Mouse (Mus musculus): ENCODE results near the gene Hbq1b.
"Not testable (repeated sequence)": the region's sequence is repeated elsewhere in the genome, so short reads cannot be mapped to it uniquely, and the experiment has no call there.

The Hbq1b gene

DNA sequence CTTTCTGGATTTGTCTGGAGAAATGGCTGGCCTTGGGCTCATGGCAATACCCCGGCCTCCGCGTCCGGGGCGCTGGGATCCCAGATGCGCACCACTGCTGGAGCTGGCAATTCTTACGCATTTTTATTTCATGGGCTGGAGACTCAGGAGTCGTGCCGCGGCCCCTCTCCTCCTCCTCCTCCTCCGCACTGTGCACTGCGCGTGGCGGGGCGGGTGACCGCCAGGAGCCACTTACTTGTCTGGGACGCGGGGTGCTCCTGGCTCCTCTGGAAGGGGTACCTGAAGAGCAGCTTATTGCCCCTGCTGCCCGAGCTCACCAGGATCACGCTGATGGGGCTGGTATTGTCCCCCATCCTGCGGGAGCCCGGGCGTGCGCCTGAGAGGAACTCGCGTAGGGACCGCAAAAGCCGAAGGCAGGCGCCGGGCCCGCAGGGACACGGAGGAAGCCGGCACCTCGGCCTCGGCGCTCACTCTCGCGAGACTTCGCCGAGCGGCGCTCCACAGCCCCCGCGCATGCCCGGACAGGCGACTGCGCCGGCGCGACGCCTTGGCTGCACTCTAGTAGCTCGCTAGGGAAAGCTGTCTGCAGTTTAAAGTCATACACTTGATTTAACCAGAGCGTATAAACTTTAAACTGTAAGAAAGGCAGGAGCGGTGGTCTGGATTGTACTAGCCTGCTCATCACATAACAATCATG lies 19.4 kb upstream of the Hbq1b start, which contains the start of gene Nprl3:
TSS of gene Nprl3 (minus strand) at position 520 of the 697 bp plus-strand sequence.
- DNase-seq (ENCODE audit: extremely low spot score, low spot score) = peak; percentile 96

DNA sequence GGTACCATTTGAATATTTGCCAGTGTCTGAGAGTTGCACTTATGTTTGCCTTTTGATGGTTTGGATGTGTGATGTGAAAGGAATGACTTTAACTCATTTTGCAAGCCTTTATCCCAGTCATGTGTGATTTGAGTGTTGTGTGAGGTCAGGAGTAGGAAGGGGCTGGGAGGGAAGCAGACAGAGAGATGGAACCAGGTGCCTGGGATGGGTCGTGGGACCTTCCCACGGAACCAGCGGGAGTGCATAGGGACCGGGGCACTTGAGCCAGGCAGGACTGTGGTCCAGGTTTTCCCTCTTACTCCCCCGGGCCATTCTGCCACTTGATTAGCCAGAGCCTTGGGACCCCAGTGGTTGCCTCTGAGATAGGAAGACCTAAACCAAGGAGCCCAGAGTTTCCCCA lies 18.8 kb upstream of the Hbq1b start:
- DNase-seq (ENCODE audit: extremely low spot score, low spot score) = no peak

GRCm38 (mm10) chr11:32268952-32269351 lies 17.8 kb upstream of the Hbq1b start:
- DNase-seq (ENCODE audit: extremely low spot score, low spot score) = no peak

GRCm38 (mm10) chr11:32271178-32271577 lies 15.6 kb upstream of the Hbq1b start:
- no peak for DNase-seq (ENCODE audit: extremely low spot score, low spot score)

DNA sequence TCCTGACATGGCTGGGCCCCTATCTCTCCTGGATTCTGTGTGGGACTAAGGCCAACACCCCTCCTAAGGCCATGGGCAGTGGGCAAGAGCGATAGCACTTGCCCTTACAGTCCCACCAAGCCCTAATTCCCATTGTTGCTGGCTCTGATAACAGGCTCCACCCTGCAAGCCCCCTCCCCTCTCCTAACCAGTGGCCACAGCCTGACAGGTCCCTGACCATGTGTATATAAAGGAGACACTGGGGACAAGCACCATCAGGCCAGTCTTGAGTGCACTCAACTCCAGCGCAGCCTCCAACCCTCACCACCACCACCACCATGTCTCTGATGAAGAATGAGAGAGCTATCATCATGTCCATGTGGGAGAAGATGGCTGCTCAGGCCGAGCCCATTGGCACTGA lies 10.4 kb upstream of the Hbq1b start, which contains the start of gene Hba-x:
TSS of gene Hba-x (plus strand) at position 54 of the 400 bp plus-strand sequence.
- no peak for DNase-seq (ENCODE audit: extremely low spot score, low spot score)

- DNase-seq (ENCODE audit: extremely low spot score, low spot score) = no peak
Observed at GRCm38 (mm10) chr11:32277736-32278457, 8.9 kb upstream of the Hbq1b start.

DNA sequence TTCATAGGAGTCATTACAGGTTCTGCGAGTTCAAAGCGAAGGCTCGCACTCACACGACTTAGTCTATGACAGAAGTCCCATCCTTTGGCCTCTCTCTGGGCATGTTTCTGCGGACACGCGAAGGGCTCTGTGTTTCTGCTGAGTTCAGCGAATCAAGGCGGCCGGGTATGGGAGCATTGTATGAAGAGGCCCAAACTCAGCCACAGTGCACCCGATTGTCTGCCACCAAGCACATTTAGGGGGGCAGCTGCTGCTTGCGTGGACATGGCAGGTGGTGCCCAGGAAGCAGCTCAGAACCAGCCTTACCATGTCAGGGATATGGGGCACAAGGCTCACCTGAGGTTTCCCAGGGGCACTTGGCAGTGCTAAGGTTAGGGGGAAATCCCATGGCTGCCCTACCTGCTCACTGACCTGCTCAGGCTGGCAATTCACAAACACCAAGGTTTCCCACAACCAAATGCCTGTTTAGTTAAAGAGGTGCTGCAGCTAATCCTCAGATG lies 8.3 kb upstream of the Hbq1b start:
- DNase-seq (ENCODE audit: extremely low spot score, low spot score) = no peak

DNA sequence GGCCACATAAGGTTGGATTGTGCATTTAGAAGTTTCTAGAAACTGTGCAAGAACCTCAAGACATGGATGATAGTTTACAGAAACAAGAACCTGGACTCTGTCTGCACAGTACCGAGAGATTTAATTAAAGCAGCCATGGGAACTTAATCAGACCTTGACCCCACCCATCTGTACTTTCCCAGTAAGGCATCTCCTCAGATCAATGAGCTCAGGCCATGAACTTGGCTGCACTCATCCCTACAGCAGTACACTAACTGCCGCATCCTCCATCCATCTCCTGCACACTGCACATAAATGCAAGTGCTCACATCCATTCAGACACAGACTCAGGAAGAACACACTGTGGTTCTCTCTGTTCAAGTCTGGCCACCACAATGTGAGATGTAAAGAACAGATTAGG lies 6.1 kb upstream of the Hbq1b start:
- no peak for DNase-seq (ENCODE audit: extremely low spot score, low spot score)

DNA sequence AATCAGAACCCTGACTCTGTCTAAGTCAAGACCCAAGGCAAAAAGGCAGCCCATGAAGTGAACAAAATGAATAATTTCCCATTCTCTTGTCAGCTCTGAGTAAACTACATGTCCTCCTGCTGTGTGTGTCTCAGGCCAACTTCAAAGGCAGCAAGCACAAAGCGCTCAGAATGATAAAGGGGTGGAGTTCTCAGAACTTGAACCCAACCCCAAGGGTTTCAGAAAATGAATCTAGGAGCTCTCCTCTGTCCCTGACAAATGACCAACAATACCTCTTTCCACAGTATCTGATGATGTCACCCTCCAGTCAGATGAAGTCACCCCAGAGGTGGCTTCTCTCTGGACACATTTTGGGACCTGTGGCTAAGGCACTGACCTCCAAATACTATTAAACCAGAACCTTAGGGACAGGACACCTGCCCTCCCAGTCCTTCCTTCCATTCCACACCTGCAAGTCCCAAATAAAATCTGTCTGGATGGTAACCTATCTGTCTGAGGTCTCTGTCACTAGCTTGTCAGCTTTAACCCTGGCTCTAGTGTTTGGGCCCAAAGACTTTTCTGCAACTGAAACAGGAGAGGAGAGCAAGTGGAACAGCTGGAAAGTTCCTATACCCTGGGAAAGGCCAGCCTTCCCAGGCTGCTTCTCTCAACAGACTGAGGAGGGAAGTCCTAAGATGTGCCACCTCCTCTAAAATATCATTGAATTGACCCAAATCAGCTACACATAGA lies 5.2 kb upstream of the Hbq1b start:
- no peak for DNase-seq (ENCODE audit: extremely low spot score, low spot score)

DNA sequence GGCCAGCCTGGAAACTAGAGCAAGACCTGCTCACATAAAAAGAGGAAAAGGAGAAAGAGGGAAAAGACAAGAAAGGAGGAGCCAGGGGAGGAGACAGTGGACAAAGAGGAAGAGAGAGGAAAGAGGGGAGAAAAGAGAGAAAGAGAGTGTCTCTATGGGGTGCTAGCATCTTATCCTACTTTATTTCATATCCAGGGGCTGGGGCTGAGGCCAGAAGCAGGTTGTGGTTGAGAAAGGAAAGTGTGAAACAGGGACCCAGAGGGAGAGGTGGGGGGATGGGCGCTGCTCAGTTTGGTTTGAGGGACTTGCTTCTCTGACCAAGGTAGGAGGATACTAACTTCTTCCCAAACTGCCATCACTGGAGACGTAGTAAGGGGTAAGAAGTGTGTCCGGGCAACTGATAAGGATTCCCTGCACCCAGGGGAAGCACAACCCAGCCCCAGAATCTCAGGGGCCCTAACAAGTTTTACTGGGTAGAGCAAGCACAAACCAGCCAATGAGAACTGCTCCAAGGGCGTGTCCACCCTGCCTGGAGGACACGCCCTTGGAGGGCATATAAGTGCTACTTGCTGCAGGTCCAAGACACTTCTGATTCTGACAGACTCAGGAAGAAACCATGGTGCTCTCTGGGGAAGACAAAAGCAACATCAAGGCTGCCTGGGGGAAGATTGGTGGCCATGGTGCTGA lies 3.5 kb upstream of the Hbq1b start, which contains the start of gene Hba-a1:
TSS of gene Hba-a1 (plus strand) at position 421 of the 687 bp plus-strand sequence.
- DNase-seq (ENCODE audit: extremely low spot score, low spot score) = not testable (repeated sequence)

- not testable (repeated sequence) for DNase-seq (ENCODE audit: extremely low spot score, low spot score)
Observed at GRCm38 (mm10) chr11:32284582-32284981, 2.2 kb upstream of the Hbq1b start.

DNA sequence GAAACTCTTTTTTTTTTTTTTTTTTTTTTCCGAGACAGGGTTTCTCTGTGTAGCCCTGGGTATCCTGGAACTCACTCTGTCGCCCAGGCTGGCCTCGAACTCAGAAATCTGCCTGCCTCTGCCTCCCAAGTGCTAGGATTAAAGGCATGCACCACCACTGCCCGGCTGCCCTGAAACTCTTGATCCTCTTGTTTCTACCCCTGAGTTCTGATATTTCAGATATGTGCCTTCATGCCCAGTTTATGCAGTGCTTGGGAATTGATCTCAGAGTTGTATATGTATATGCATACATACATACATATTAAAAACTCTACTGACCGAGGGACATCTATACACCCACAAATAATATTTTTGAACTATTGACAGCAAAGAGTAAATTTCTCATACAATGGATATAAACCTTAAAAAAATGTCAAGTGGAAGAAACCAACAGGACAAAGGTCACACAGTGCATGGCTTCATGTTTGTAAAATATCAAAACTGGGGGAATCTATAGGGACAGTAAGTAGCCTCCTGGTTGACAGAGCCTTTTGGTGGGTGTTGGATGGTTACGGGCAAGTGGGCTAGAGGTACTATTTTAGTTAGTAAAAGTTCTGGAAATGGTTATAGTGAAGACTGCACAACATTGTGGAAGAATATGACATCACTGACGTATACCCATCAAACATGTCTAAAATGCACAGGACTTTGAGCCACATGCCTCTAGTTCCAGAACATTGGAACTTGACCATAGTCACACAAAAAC lies 1.6 kb upstream of the Hbq1b start:
- DNase-seq (ENCODE audit: extremely low spot score, low spot score) = no peak

GRCm38 (mm10) chr11:32285887-32286286 lies 878 bp upstream of the Hbq1b start:
- DNase-seq (ENCODE audit: extremely low spot score, low spot score) = not testable (repeated sequence)

DNA sequence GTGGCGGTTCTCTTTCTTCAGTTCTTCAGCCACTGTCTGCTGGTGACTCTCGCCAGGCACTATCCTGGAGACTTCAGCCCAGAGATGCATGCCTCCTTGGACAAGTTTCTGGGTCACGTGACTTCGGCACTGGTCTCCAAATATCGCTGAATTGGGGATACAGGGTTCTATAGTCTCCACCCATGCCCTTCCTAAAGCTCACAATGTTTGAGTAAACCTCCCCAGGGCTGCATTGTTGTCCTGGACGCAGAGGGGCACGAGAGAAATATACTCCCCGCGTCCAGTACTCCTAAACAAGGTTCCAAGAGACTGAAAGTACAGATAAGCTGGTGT lies 694 bp downstream of the Hbq1b start:
- DNase-seq (ENCODE audit: extremely low spot score, low spot score) = no peak

DNA sequence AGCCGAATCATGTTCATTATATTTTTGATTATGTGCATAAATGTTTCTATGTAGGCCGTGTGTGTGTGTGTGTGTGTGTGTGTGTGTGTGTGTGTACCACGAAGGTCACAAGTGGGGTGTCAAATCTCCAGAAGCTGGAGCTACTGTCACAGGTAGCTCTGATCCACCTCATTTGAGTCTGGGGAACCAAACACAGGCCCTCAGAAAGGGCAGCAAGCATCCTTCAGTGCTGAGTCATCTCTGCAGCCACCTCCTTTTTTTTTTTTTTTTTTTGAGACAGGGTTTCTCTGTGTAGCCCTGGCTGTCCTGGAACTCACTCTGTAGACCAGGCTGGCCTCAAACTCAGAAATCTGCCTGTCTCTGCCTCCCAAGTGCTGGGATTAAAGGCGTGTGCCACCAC lies 6.1 kb downstream of the Hbq1b start:
- DNase-seq (ENCODE audit: extremely low spot score, low spot score) = not testable (repeated sequence)

DNA sequence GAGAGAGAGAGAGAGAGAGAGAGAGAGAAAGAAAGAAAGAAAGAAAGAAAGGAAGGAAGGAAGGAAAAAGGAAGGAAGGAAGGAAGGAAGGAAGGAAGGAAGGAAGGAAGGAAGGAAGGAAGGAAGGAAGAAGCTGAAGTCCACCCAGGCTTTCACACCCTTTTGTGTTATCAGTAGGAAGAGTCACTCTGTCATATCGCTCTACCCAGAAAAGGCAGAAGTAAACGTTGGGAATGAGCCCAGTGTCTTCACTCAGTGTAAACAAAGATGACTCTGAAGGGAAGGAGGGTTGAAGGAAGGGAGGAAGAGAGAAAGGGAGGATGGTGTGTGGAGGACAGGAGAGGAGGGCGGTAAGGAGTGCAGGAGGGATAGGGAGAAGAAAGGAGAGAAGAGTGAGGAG lies 6.7 kb downstream of the Hbq1b start:
- not testable (repeated sequence) for DNase-seq (ENCODE audit: extremely low spot score, low spot score)

DNA sequence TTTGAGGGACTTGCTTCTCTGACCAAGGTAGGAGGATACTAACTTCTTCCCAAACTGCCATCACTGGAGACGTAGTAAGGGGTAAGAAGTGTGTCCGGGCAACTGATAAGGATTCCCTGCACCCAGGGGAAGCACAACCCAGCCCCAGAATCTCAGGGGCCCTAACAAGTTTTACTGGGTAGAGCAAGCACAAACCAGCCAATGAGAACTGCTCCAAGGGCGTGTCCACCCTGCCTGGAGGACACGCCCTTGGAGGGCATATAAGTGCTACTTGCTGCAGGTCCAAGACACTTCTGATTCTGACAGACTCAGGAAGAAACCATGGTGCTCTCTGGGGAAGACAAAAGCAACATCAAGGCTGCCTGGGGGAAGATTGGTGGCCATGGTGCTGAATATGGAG lies 9.4 kb downstream of the Hbq1b start, which contains the start of gene Hba-a2:
TSS of gene Hba-a2 (plus strand) at position 287 of the 400 bp plus-strand sequence.
- not testable (repeated sequence) for DNase-seq (ENCODE audit: extremely low spot score, low spot score)

DNA sequence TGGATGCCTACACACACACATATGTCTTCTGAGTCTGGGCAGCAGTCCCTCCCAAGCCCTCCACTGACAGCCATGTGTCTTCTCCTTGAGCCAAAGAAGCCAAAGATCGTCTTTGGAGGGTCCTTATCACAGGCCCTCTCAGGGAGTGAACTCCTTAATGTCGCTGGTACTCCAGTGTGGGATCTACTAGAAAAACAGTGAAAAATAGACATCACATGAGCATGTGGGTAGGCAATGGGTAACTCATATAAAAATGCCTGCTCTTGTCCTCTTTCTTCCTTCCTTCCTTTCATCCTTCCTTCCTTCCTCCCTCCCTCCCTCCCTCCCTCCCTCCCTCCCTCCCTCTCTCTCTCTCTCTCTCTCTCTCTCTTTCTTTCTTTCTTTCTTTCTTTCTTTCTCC lies 10.7 kb downstream of the Hbq1b start:
- not testable (repeated sequence) for DNase-seq (ENCODE audit: extremely low spot score, low spot score)

GRCm38 (mm10) chr11:32297866-32298531 lies 11.2 kb downstream of the Hbq1b start:
- DNase-seq (ENCODE audit: extremely low spot score, low spot score) = no peak

- no peak for DNase-seq (ENCODE audit: extremely low spot score, low spot score)
Observed at GRCm38 (mm10) chr11:32298532-32298918, 11.8 kb downstream of the Hbq1b start.
